Mouse (Mus musculus) olfactory bulb, adult 2 months (tissue): Measurements from ENCODE around the gene Ggt1.

ENCODE experiments used
- CTCF ChIP-seq: fragments of 200-500 bp; IDR thresholded peaks from 2 replicates; pipeline ENCODE4 v1.5.1; 2012; ENCODE audit warnings: low read depth, mild to moderate bottlenecking, low read length, moderate library complexity; ENCODE audit not compliant: insufficient read depth
- POLR2A ChIP-seq: fragments of 200-500 bp; IDR thresholded peaks from 2 replicates; pipeline ENCODE4 v1.6.1; 2012; ENCODE audit warnings: mild to moderate bottlenecking, low read depth, low read length, moderate library complexity; ENCODE audit not compliant: insufficient read depth

- no peak for TF ChIP-seq CTCF
- TF ChIP-seq POLR2A = no peak
These were observed 46.0 kb upstream of the Ggt1 start for GRCm38 (mm10) chr10:75515216-75516037.
